ENCODE assay signal across 8 mouse cellular contexts in the genomic region with DNA sequence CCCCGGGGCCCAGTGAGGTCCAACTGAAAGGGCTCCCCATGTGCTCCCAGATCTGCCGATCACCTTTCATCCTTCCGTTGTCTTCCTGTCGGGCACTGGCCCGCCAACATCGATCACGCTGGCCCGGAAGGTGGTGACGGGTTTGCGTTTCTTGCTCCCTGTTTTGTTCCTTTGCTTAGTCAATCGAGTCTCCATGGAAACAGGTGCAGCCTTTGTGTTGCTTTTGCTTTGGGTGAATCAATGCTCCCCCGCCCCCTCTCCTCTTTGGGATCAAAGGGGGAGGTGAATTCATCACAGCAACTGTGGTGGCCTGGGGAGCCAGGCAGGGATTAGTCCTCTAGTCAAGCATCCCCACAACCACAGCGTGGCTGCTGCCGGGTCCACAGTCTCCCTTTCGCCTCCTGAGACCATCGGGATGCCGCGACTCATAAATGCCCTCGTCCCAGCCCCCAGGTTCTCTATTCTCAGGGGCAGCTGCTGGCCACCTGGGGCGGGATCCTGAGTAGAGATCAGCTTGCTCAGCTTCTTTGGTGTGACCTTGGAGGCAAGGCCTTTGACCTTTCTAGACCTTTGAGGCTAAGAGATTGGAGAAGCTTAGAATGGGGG. TPM values are rescaled to one million over a fixed set of nuclear protein-coding genes. Genes with fewer than 3 reads are reported as not detected.
DNase-seq lines count a peak whose midpoint lies in the region; ATAC-seq lines count a peak whose summit lies in the region.
"Had no signal": no experiment of that assay in that cellular context is flagged by ENCODE, and none has a peak within 500 bp of the region (broad histone marks: within the 10 kb centered on the region; RNA-seq: fewer than 3 reads in every experiment).

No protein-coding gene starts in this region.

- WGBS in embryonic facial prominence, embryonic 13.5 days: 9% methylated on average over 20 of the region's 20 CpGs
- WGBS in neural tube, embryonic 11.5 days: 1% methylated on average over 19 of the region's 20 CpGs

- ATAC-seq in embryonic facial prominence, embryonic 13.5 days (ENCODE audit: insufficient number of reproducible peaks, insufficient read depth, low FRiP score, low TSS enrichment, low read depth): no peak
- ATAC-seq in neural tube, embryonic 11.5 days (ENCODE audit: insufficient read depth, low FRiP score, low TSS enrichment): peak; percentile 79

- no peaks in the 10 kb centered on the region for H3K9me3 ChIP-seq in embryonic facial prominence, embryonic 13.5 days
- H3K9me3 ChIP-seq in neural tube, embryonic 11.5 days (ENCODE audit: control insufficient read depth, low read length): no peaks in the 10 kb centered on the region

- H3K4me3 ChIP-seq in embryonic facial prominence, embryonic 13.5 days: no peak overlapping the region
- H3K4me3 ChIP-seq in neural tube, embryonic 11.5 days (ENCODE audit: low read depth, low read length): no peak overlapping the region
- H3K4me3 ChIP-seq: myocyte had no signal

- H3K27me3 ChIP-seq in embryonic facial prominence, embryonic 13.5 days: no peaks in the 10 kb centered on the region
- H3K27me3 ChIP-seq in neural tube, embryonic 11.5 days (ENCODE audit: control insufficient read depth, insufficient read depth, low read length): no peaks in the 10 kb centered on the region

- H3K36me3 ChIP-seq in embryonic facial prominence, embryonic 13.5 days: peaks cover 6% of the 10 kb centered on the region; the same call in 1 of the 2 replicates
- H3K36me3 ChIP-seq in neural tube, embryonic 11.5 days (ENCODE audit: control insufficient read depth, insufficient read depth, low read length): no peaks in the 10 kb centered on the region

- DNase-seq in right cerebral cortex, adult 18-20 months: peak; percentile 64
- DNase-seq in right cerebral cortex, postnatal 25 days: no peak
- peak; percentile 68 for DNase-seq in layer of hippocampus, adult 9-11 months
- peak; percentile 87 for DNase-seq in neural tube, embryonic 11.5 days (ENCODE audit: low spot score)
- DNase-seq in urinary bladder, postnatal 36 days (ENCODE audit: low spot score in 2 of 2): no peak
- no peak for DNase-seq in lung, postnatal 14 days

- peak overlapping the region; percentile 37 for H3K4me2 ChIP-seq in embryonic facial prominence, embryonic 13.5 days
- peak overlapping the region; percentile 39 for H3K4me2 ChIP-seq in neural tube, embryonic 11.5 days (ENCODE audit: low read depth)

- peak overlapping the region; percentile 1; the same call in 1 of the 2 replicates for H3K9ac ChIP-seq in embryonic facial prominence, embryonic 13.5 days
- H3K9ac ChIP-seq in neural tube, embryonic 11.5 days (ENCODE audit: low read length): peak overlapping the region; percentile 56

- no peak overlapping the region for H3K27ac ChIP-seq in embryonic facial prominence, embryonic 13.5 days
- peak overlapping the region; percentile 89 for H3K27ac ChIP-seq in neural tube, embryonic 11.5 days (ENCODE audit: low read depth, low read length)

- H3K4me1 ChIP-seq in embryonic facial prominence, embryonic 13.5 days: peaks cover 43% of the 10 kb centered on the region
- peaks cover 54% of the 10 kb centered on the region for H3K4me1 ChIP-seq in neural tube, embryonic 11.5 days (ENCODE audit: control insufficient read depth, insufficient read depth, low read length)

RNA-seq across cellular contexts. Expression of a gene that starts 41.5 kb away (rescaled TPM):
- 34.9 and 40.3 TPM in 2 replicates for polyA plus RNA-seq in embryonic facial prominence, embryonic 13.5 days (2015; fragmentation: Nextera tagmentation; extraction: Ambion mirVana)
- 18.2 and 21.3 TPM in 2 replicates for polyA plus RNA-seq in neural tube, embryonic 11.5 days (2014; fragmentation: Nextera tagmentation; extraction: Ambion mirVana)

Comparison
In these comparisons a context has a peak if more than half of its experiments do, and no peak if none do; other contexts are left out.
1. DNase-seq: peak in right cerebral cortex, adult 18-20 months (single experiment), layer of hippocampus, adult 9-11 months (single experiment) and neural tube, embryonic 11.5 days (single experiment); none in right cerebral cortex, postnatal 25 days (single experiment), urinary bladder, postnatal 36 days (0 of 2) and lung, postnatal 14 days (single experiment).